Mouse (Mus musculus) urinary bladder, postnatal 25 days (tissue): ENCODE data around the gene Vmn1r171.
"Not testable (repeated sequence)": the region's sequence is repeated elsewhere in the genome, so short reads cannot be mapped to it uniquely, and the experiment has no call there.

ENCODE experiments used
- DNase-seq: peaks from one replicate; pipeline ENCODE4 v3.0.0; 2022; ENCODE audit warnings: low spot score

The Vmn1r171 gene

DNA sequence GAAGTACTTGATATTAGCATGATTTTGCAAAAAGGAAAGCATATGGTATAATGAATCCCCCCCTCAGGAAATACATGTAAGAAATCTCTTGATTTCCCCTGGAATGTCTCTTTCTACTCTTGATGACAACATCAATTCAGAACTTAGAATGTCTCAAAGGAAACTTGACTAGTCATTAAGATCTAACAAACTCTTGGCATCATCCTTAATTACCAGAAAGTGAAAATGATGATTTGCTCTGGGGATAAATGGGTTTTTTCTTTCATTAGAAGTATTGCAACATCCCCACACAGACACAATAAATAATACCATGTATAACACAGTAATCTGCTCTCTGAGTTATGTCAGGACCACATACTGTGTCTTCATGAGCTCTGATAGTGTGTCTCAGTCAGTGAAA lies at the start of gene Vmn1r171:
Gene Vmn1r171, plus strand, starts transcription at position 301 of the 400 bp plus-strand sequence.
- no peak for DNase-seq

DNA sequence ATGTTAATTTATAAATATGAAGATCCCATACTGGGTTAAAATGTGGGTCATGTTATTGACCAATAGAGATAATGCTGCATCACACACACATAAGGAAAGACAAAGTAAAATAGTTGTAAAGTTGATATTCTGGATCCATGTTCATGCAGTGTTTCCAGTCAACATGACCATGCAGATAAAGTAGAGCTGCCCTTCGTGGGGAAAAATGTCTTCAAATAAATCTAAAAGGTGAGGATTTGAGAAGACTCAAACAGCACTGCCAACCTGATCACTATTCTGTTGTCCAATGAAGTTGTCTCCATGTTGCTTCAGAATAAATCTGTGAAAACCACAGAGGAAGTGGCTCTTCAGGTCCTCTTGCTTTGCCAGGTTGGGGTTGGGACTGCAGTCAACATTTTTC lies 24.6 kb upstream of the Vmn1r171 start, which contains the start of gene Vmn1r170:
Gene Vmn1r170, plus strand, starts transcription at position 301 of the 400 bp plus-strand sequence.
- not testable (repeated sequence) for DNase-seq

DNA sequence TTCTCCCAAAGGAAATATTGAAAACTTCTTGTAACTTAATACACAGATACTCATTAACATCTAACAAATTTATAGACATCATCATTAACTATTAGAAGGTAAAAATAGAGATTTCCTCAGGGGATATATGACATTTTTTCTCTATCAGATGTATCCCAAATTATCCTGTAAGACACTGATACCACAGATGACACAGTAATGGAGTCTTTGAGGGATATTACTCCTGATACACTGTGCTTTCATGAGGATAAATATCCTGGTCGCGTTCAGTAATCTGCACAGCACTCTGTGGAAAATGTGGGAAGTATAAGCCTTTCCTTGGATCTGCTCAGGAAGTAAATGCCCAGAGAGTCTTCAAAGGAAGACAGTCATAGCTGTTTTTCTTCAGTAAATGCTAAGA lies 27.5 kb downstream of the Vmn1r171 start, which contains the start of gene Vmn1r172:
Gene Vmn1r172, plus strand, starts transcription at position 301 of the 400 bp plus-strand sequence.
- no peak for DNase-seq
